Mouse (Mus musculus) T-helper 17 cell (primary cell): Measurements from ENCODE around the gene Fgf9.

Experiments used
- in situ Hi-C, 2 experiments: fragments of 300-600 bp; cut with MboI, MseI; formaldehyde crosslinking; loops; 1 replicate in 1 of 2; 2 replicates in 1 of 2; pipeline ENCODE4 v1.15.1; 2025; ENCODE audit warnings: high pct_unique_total_duplicates in 2 of 2

The Fgf9 gene

GRCm38 (mm10) chr14:58070481-58071119, at the start of gene Fgf9:
Fgf9 (plus strand) TSS chr14:58070547.
- in situ Hi-C loops = no loop called here

GRCm38 (mm10) chr14:58034567-58034966, 35.8 kb upstream of the Fgf9 start:
- in situ Hi-C loops = loop anchor here (5.0 to 10.0 kb wide), 3 partner anchors 278 to 1078 kb away; no protein-coding TSS in a partner anchor

GRCm38 (mm10) chr14:58036174-58036573, 34.2 kb upstream of the Fgf9 start:
- in situ Hi-C loops = loop anchor here in 1 of 2 experiments (10.0 kb wide), 1 partner anchor 669 kb away; no protein-coding TSS in a partner anchor

GRCm38 (mm10) chr14:58046639-58047284, 23.6 kb upstream of the Fgf9 start:
- in situ Hi-C loops = loop anchor here in 1 of 2 experiments (5.0 kb wide), 1 partner anchor 1066 kb away; no protein-coding TSS in a partner anchor

- in situ Hi-C loops = no loop called here
Observed at GRCm38 (mm10) chr14:58050691-58051090, 19.7 kb upstream of the Fgf9 start.

- in situ Hi-C loops = no loop called here
Observed at GRCm38 (mm10) chr14:58067586-58067985, 2.8 kb upstream of the Fgf9 start.

GRCm38 (mm10) chr14:58068641-58069040, 1.7 kb upstream of the Fgf9 start:
- in situ Hi-C loops = no loop called here

GRCm38 (mm10) chr14:58069927-58070326, 420 bp upstream of the Fgf9 start:
- in situ Hi-C loops = no loop called here

GRCm38 (mm10) chr14:58071120-58071641, 834 bp downstream of the Fgf9 start:
- in situ Hi-C loops = no loop called here

- in situ Hi-C loops = no loop called here
Observed at GRCm38 (mm10) chr14:58071830-58072770, 1.8 kb downstream of the Fgf9 start.

GRCm38 (mm10) chr14:58072771-58073501, 2.6 kb downstream of the Fgf9 start:
- in situ Hi-C loops = no loop called here

GRCm38 (mm10) chr14:58073936-58074335, 3.6 kb downstream of the Fgf9 start:
- in situ Hi-C loops = no loop called here

- in situ Hi-C loops = no loop called here
Observed at GRCm38 (mm10) chr14:58074621-58075432, 4.5 kb downstream of the Fgf9 start.

GRCm38 (mm10) chr14:58075433-58076029, 5.2 kb downstream of the Fgf9 start:
- in situ Hi-C loops = no loop called here

- in situ Hi-C loops = no loop called here
Observed at GRCm38 (mm10) chr14:58076030-58076521, 5.7 kb downstream of the Fgf9 start.

GRCm38 (mm10) chr14:58076726-58077255, 6.4 kb downstream of the Fgf9 start:
- in situ Hi-C loops = no loop called here

- in situ Hi-C loops = no loop called here
Observed at GRCm38 (mm10) chr14:58079471-58079870, 9.1 kb downstream of the Fgf9 start.

GRCm38 (mm10) chr14:58081955-58082354, 11.6 kb downstream of the Fgf9 start:
- in situ Hi-C loops = no loop called here

- in situ Hi-C loops = no loop called here
Observed at GRCm38 (mm10) chr14:58084240-58084639, 13.9 kb downstream of the Fgf9 start.
